Mouse (Mus musculus) bone marrow, adult 2 months (tissue): Measurements from ENCODE around the gene Naa80.

Source experiments
- CTCF ChIP-seq: fragments of 200-500 bp; IDR thresholded peaks from 2 replicates; pipeline ENCODE4 v1.5.1; 2011; ENCODE audit warnings: low read length, control low read depth; ENCODE audit not compliant: control insufficient read depth, insufficient read depth
- POLR2A ChIP-seq: fragments of 200-500 bp; IDR thresholded peaks from 2 replicates; pipeline ENCODE4 v1.6.1; 2011; ENCODE audit warnings: low read depth, mild to moderate bottlenecking, control low read depth, low read length, borderline replicate concordance; ENCODE audit not compliant: control insufficient read depth

GRCm38 (mm10) chr9:107542721-107543120, 36.0 kb upstream of the Naa80 start:
- no peak for TF ChIP-seq CTCF
- no peak for TF ChIP-seq POLR2A
